Mouse (Mus musculus) MEL (cell line): ENCODE data around the gene Hmgb3. TPM values are rescaled to one million over a fixed set of nuclear protein-coding genes. Genes with fewer than 3 reads are reported as not detected.
"Not testable (repeated sequence)": the region's sequence is repeated elsewhere in the genome, so short reads cannot be mapped to it uniquely, and the experiment has no call there.

Experiments
- DNase-seq: peaks from one replicate; pipeline ENCODE4 v3.0.0; 2011; ENCODE audit warnings: low read depth, low spot score
- H3K27ac ChIP-seq: 2 replicates; pipeline ENCODE4 v1.5.1; 2012; ENCODE audit warnings: low read depth, mild to moderate bottlenecking, control low read depth, low read length, moderate library complexity; ENCODE audit not compliant: control insufficient read depth
- H3K27me3 ChIP-seq, 2 experiments: fragments of 150-350 bp in 1 of 2; sonication (generic) in 1 of 2; 2 replicates each; pipeline ENCODE4 v1.6.1; 2012; ENCODE audit warnings: low read length in 2 of 2, mild to moderate bottlenecking in 2 of 2, improper control_type of control experiment in 1 of 2, moderate library complexity in 1 of 2; ENCODE audit not compliant: insufficient read depth in 2 of 2, control insufficient read depth in 1 of 2
- H3K36me3 ChIP-seq, 2 experiments: 2 replicates each; pipeline ENCODE4 v1.6.1; 2012 to 2014; ENCODE audit warnings: low read length in 2 of 2, improper control_type of control experiment in 1 of 2, inconsistent platforms in 1 of 2, mild to moderate bottlenecking in 1 of 2; ENCODE audit not compliant: insufficient read depth in 2 of 2, control insufficient read depth in 1 of 2
- H3K4me1 ChIP-seq, 2 experiments: fragments of 150-350 bp in 1 of 2; sonication (generic) in 1 of 2; 2 replicates each; pipeline ENCODE4 v1.6.1; 2012; ENCODE audit warnings: low read length in 2 of 2, improper control_type of control experiment in 1 of 2, mild to moderate bottlenecking in 1 of 2; ENCODE audit not compliant: insufficient read depth in 2 of 2, control insufficient read depth in 1 of 2
- H3K4me3 ChIP-seq, 2 experiments: fragments of 150-350 bp in 1 of 2; sonication (generic) in 1 of 2; 2 replicates each; pipeline ENCODE4 v1.5.1; 2012; ENCODE audit warnings: low read depth in 2 of 2, low read length in 2 of 2, mild to moderate bottlenecking in 2 of 2, moderate library complexity in 2 of 2, control low read depth in 1 of 2, improper control_type of control experiment in 1 of 2; ENCODE audit not compliant: control insufficient read depth in 1 of 2, insufficient read depth in 1 of 2
- H3K79me2 ChIP-seq: 2 replicates; pipeline ENCODE4 v1.6.1; 2012; ENCODE audit warnings: mild to moderate bottlenecking, low read length, moderate library complexity; ENCODE audit not compliant: control insufficient read depth, poor library complexity, insufficient read depth
- H3K9ac ChIP-seq: 2 replicates; pipeline ENCODE4 v1.6.1; 2012; ENCODE audit warnings: low read depth, mild to moderate bottlenecking, control low read depth, low read length, moderate library complexity; ENCODE audit not compliant: control insufficient read depth, poor library complexity, severe bottlenecking
- H3K9me3 ChIP-seq: fragments of 150-350 bp; sonication (generic); replicated peaks from 2 replicates; pipeline ENCODE4 v1.6.1; 2012; ENCODE audit warnings: mild to moderate bottlenecking, low read length, improper control_type of control experiment, moderate library complexity; ENCODE audit not compliant: insufficient read depth
- BHLHE40 ChIP-seq: IDR thresholded peaks from 2 replicates; pipeline ENCODE4 v1.6.1; 2012; ENCODE audit warnings: low read depth, mild to moderate bottlenecking, inconsistent platforms, low read length, improper control_type of control experiment, borderline replicate concordance
- EP300 ChIP-seq, 2 experiments: IDR thresholded peaks; 2 replicates each; pipeline ENCODE4 v1.6.1; 2011; ENCODE audit warnings: improper control_type of control experiment in 2 of 2, low read length in 2 of 2, low read depth in 1 of 2, mild to moderate bottlenecking in 1 of 2
- GATA1 ChIP-seq: IDR thresholded peaks from 2 replicates; pipeline ENCODE4 v1.6.1; 2011; ENCODE audit warnings: low read depth, low read length, improper control_type of control experiment
- HCFC1 ChIP-seq: IDR thresholded peaks from 2 replicates; pipeline ENCODE4 v1.6.1; 2012; ENCODE audit warnings: low read depth, mild to moderate bottlenecking, inconsistent platforms, low read length, improper control_type of control experiment, moderate library complexity
- MYB ChIP-seq: IDR thresholded peaks from 2 replicates; pipeline ENCODE4 v1.6.1; 2011; ENCODE audit warnings: mild to moderate bottlenecking, low read depth, low read length, improper control_type of control experiment
- NELFE ChIP-seq: IDR thresholded peaks from 2 replicates; pipeline ENCODE4 v1.6.1; 2011; ENCODE audit warnings: low read depth, low read length, improper control_type of control experiment
- NRF1 ChIP-seq: IDR thresholded peaks from 2 replicates; pipeline ENCODE4 v1.6.1; 2014; ENCODE audit warnings: low read depth, mild to moderate bottlenecking, inconsistent platforms, low read length, improper control_type of control experiment, moderate library complexity; ENCODE audit not compliant: poor library complexity, insufficient read depth, severe bottlenecking
- POLR2A ChIP-seq, 2 experiments: IDR thresholded peaks; 2 replicates each; pipeline ENCODE4 v1.6.1; 2011 to 2012; ENCODE audit warnings: low read length in 2 of 2, mild to moderate bottlenecking in 2 of 2, control low read depth in 1 of 2, improper control_type of control experiment in 1 of 2, low read depth in 1 of 2, moderate library complexity in 1 of 2; ENCODE audit not compliant: control insufficient read depth in 1 of 2, insufficient read depth in 1 of 2, poor library complexity in 1 of 2
- SIN3A ChIP-seq: IDR thresholded peaks from 2 replicates; pipeline ENCODE4 v1.6.1; 2012; ENCODE audit warnings: low read length, improper control_type of control experiment, inconsistent platforms
- TBP ChIP-seq: IDR thresholded peaks from 2 replicates; pipeline ENCODE4 v1.8.0; 2011; ENCODE audit warnings: low read depth, low read length, improper control_type of control experiment
- TCF12 ChIP-seq: IDR thresholded peaks from 2 replicates; pipeline ENCODE4 v1.6.1; 2014; ENCODE audit warnings: low read depth, mild to moderate bottlenecking, inconsistent platforms, low read length, improper control_type of control experiment, moderate library complexity
- USF2 ChIP-seq, 2 experiments: IDR thresholded peaks; 2 replicates each; pipeline ENCODE4 v1.6.1; 2011 to 2012; ENCODE audit warnings: improper control_type of control experiment in 2 of 2, low read length in 2 of 2, borderline replicate concordance in 1 of 2, inconsistent platforms in 1 of 2, low read depth in 1 of 2, mild to moderate bottlenecking in 1 of 2; ENCODE audit not compliant: insufficient read depth in 1 of 2
- ZKSCAN1 ChIP-seq: IDR thresholded peaks from 2 replicates; pipeline ENCODE4 v1.6.1; 2012; ENCODE audit warnings: low read depth, mild to moderate bottlenecking, inconsistent platforms, low read length, improper control_type of control experiment, moderate library complexity
- ZMIZ1 ChIP-seq: IDR thresholded peaks from 2 replicates; pipeline ENCODE4 v1.6.1; 2012; ENCODE audit warnings: low read depth, mild to moderate bottlenecking, inconsistent platforms, low read length, improper control_type of control experiment, moderate library complexity
- polyA plus RNA-seq, 2 experiments: library from polyadenylated mRNA; stranded (reverse) in 1 of 2; unstranded in 1 of 2; fragments of >175 nt in 1 of 2; fragments of >200 nt in 1 of 2; gene quantifications; 2 replicates each; pipeline versions ENCODE4 v1.2.1 to v1.2.4; 2012; ENCODE audit warnings: low replicate concordance in 2 of 2, low read depth in 1 of 2; ENCODE audit not compliant: insufficient read length in 2 of 2, insufficient read depth in 1 of 2, missing spikeins in 1 of 2
- total RNA-seq: library from RNA; depleted of rRNA; stranded (reverse); fragments of 300-350 nt; gene quantifications from 2 replicates; pipeline ENCODE4 v1.2.3, GENCODE M21; 2012; rRNA removed

The Hmgb3 gene
- total RNA-seq (110 and 127 TPM in 2 replicates), polyA plus RNA-seq (100 to 1,000 TPM in 1 of 2 experiments, not detected in 1; 181 TPM)

GRCm38 (mm10) chrX:71555415-71556114 lies at the start of gene Hmgb3:
Gene Hmgb3 (plus strand): TSS chrX:71555918.
- Histone ChIP-seq H3K27me3 (no peaks in the 10 kb centered on the region), H3K36me3 (peaks cover 2 to 12% of the 10 kb centered on the region in 2 experiments), H3K79me2 (peaks cover 11% of the 10 kb centered on the region), H3K4me3 (peak within 1 kb of the TSS; percentile 79 to 84), H3K27ac (peak within 1 kb of the TSS; percentile 75), H3K4me1 (peaks cover 3 to 4% of the 10 kb centered on the region in 2 experiments; a peak in 1 of 4 replicates), H3K9me3 (no peaks in the 10 kb centered on the region), H3K9ac (peak within 1 kb of the TSS; percentile 87)
- peak; percentile 91 for DNase-seq
- TF ChIP-seq EP300 (IDR thresholded peaks at IDR 0.05; ENCODE audit: low read depth in 1 of 2, low read length in 2 of 2) (no peak), ZMIZ1 (peak; percentile 72), NRF1 (0 out of 2 replicates have a peak, but pooled peaks have one; percentile 24), SIN3A (no peak; the same call in 1 of the 2 replicates), POLR2A (IDR thresholded peaks at IDR 0.05; ENCODE audit: control insufficient read depth in 1 of 2, insufficient read depth in 1 of 2, low read depth in 1 of 2, low read length in 2 of 2, poor library complexity in 1 of 2) (peak in 1 of 2 experiments; percentile 80; a peak in 3 of 4 replicates), NELFE (peak; percentile 79), TBP (peak; percentile 87), ZKSCAN1 (no peak), MYB (no peak), USF2 (IDR thresholded peaks at IDR 0.05; ENCODE audit: borderline replicate concordance in 1 of 2, insufficient read depth in 1 of 2, low read depth in 1 of 2, low read length in 2 of 2) (no peak), BHLHE40 (peak; percentile 42; the same call in 1 of the 2 replicates), TCF12 (no peak; the same call in 1 of the 2 replicates)

GRCm38 (mm10) chrX:71506591-71506990 lies 49.1 kb upstream of the Hmgb3 start:
- H3K79me2 ChIP-seq, H3K27me3 ChIP-seq, H3K4me1 ChIP-seq, H3K9me3 ChIP-seq, H3K27ac ChIP-seq, H3K9ac ChIP-seq, H3K4me3 ChIP-seq, H3K36me3 ChIP-seq: not testable (repeated sequence)
- DNase-seq = peak; percentile 43

- no peak for DNase-seq
- peaks cover 0 to 17% of the 10 kb centered on the region in 2 experiments; a peak in 2 of 4 replicates for H3K36me3 ChIP-seq
- no peaks in the 10 kb centered on the region for H3K9me3 ChIP-seq
- no peak for TF ChIP-seq HCFC1
- TF ChIP-seq TCF12 = peak; percentile 43; the same call in 1 of the 2 replicates
- peak; percentile 71 for TF ChIP-seq GATA1
- peak in 1 of 2 experiments; percentile 59; a peak in 2 of 4 replicates for TF ChIP-seq EP300 (IDR thresholded peaks at IDR 0.05; ENCODE audit: low read depth in 1 of 2, low read length in 2 of 2)
- H3K27ac ChIP-seq = no peak overlapping the region; the same call in 1 of the 2 replicates
- H3K27me3 ChIP-seq = no peaks in the 10 kb centered on the region
- H3K9ac ChIP-seq = no peak overlapping the region
- H3K4me1 ChIP-seq = peaks cover 2 to 9% of the 10 kb centered on the region in 2 experiments; a peak in 2 of 4 replicates
- no peaks in the 10 kb centered on the region for H3K79me2 ChIP-seq
- no peak overlapping the region for H3K4me3 ChIP-seq
Observed at GRCm38 (mm10) chrX:71519252-71519651, 36.5 kb upstream of the Hmgb3 start.
